Mouse (Mus musculus): Measurements from ENCODE around the gene Gm11541.
"Not testable (repeated sequence)": the region's sequence is repeated elsewhere in the genome, so short reads cannot be mapped to it uniquely, and the experiment has no call there.

The Gm11541 gene

DNA sequence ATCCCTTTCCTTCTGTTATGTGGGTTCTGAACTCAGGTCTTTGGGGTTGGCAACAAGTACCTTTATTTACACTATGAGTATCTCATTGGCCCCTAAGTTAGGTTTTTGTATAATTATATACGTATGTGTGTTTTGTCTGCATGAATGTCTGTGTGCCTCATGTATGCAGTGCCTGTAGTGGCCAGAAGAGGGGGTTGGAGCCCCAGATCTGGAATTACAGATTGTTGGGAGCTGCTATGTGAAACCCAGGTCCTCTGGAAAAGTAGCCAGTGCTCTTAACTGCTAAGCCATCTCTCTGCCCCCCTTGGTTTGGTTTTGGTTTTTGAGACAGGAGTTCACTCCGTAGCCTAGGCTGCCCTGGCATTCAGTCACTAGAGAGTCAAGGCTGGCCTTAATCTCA, 7.2 kb downstream of the Gm11541 start:
- DNase-seq (ENCODE audit: low spot score in 2 of 2): no peak

GRCm38 (mm10) chr11:94695508-94695907, 8.8 kb downstream of the Gm11541 start:
- no peak for DNase-seq (ENCODE audit: low spot score in 2 of 2)

DNA sequence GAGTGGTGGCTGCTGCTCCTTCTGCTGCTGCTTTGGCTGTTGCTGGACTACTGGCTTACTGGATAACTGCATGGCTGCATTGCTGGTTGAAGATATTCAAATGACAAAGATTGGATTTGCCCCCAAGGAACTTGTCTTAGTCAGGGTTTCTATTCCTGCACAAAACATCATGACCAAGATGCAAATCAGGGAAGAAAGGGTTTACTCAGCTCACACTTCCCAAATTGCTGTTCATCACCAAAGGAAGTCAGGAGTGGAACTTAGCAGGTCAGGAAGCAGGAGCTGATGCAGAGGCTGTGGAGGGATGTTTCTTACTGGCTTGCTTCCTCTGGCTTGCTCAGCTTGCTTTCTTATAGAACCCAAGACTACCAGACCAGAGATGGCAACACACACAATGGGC, 11.8 kb downstream of the Gm11541 start:
- not testable (repeated sequence) for DNase-seq (ENCODE audit: low spot score in 2 of 2)

DNA sequence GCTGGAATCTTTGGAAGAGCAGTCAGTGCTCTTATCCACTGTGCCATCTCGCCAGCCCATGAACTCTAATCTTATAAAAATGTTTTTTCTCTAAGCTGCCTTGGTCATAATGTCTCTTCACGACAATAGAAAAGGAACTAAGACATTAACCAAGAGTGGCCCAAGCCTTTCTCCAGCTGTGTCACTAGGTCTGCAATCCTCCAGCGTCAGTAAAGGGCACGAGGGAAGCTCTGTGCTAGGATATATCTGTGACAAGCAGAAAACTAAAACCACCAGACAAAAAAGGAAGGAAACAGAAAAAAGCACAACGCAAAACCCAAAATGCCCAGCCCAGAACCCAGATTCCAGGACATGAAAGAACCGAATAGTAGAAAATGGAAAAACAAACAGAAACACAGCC, 17.1 kb downstream of the Gm11541 start:
- DNase-seq (ENCODE audit: low spot score in 2 of 2): no peak

GRCm38 (mm10) chr11:94682427-94682826, 21.9 kb downstream of the Gm11541 start:
- no peak for DNase-seq (ENCODE audit: low spot score in 2 of 2)

DNA sequence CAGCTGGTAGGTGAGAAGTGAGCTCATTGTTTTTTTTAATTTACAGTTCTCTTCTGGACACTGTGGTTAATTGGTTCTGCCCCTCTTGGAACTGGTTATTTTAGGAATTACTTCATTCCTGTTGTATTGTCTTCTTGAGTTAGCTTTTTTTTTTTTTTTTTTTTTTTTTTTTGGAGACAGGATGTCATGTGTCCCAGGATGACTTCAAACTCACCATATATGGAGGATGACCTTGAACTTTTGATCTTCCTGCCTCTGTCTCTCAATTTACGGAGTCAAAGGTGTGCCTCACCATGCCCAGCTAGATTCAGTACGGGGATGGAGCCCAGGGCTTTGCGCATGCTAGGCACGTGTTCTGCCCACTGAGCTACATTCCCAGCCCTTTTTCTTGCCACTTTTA, 22.7 kb downstream of the Gm11541 start:
- no peak for DNase-seq (ENCODE audit: low spot score in 2 of 2)

- no peak for DNase-seq (ENCODE audit: low spot score in 2 of 2)
Observed at GRCm38 (mm10) chr11:94680639-94681038, 23.7 kb downstream of the Gm11541 start.

DNA sequence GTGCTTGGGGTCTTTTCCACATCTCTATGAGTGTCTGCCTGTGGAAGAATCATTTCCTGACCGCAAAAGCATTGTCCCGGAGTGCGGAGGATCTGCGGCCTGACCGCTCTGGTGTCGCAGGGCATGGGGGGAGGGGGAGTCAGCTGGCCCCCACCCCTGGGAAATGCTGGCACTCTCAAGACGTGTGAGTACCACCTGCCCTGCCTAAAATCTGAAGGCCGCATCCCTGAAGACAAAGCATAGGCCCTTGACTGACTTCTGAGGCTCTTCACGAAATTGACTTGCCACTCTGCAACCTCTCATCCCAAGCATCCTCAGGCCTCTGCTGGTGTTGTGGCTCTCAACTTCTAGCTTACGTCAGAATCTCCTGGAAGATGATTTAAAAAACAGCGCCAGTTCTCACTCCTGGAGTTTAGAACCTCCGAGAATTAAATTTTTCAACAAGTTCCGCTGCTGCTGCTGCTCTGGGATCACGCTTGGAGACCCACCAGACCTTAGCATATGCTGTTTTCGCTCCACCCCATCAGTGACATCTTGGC, 26.6 kb downstream of the Gm11541 start:
- no peak for DNase-seq (ENCODE audit: low spot score in 2 of 2)

GRCm38 (mm10) chr11:94676754-94677606, 27.3 kb downstream of the Gm11541 start, which contains the start of gene Xylt2:
Xylt2 (minus strand) TSS chr11:94677515.
- DNase-seq (ENCODE audit: low spot score in 2 of 2): peak; percentile 80 to 86

DNA sequence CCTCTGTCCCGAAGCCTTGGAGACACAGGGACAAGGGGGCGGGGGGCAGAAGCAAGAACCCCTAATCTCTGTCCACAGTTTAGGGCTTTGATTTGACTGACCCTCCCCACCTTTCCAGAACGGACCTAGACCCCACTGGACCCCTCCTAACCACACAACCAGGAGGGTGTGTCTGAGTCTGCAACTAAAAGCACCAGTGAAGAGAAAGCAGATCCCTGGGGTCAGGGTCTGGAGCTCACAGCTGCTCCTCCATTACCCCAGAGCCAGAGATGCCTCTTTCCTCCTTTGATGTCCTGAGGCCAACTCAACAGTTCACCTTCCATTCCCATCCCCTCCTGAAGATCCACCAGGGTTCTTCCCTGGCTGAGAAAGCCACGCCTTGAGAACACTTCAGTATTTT, 28.0 kb downstream of the Gm11541 start:
- no peak for DNase-seq (ENCODE audit: low spot score in 2 of 2)

- no peak for DNase-seq (ENCODE audit: low spot score in 2 of 2)
Observed at GRCm38 (mm10) chr11:94675446-94675845, 28.9 kb downstream of the Gm11541 start.

- no peak for DNase-seq (ENCODE audit: low spot score in 2 of 2)
Observed at GRCm38 (mm10) chr11:94674984-94675383, 29.3 kb downstream of the Gm11541 start.

- no peak for DNase-seq (ENCODE audit: low spot score in 2 of 2)
Observed at GRCm38 (mm10) chr11:94665281-94665680, 39.0 kb downstream of the Gm11541 start.

GRCm38 (mm10) chr11:94661344-94661743, 43.0 kb downstream of the Gm11541 start:
- no peak for DNase-seq (ENCODE audit: low spot score in 2 of 2)

- DNase-seq (ENCODE audit: low spot score in 2 of 2): peak; percentile 68 to 75
Observed at GRCm38 (mm10) chr11:94653663-94654436, 50.4 kb downstream of the Gm11541 start, which contains the start of the genes Mrpl27 and Eme1. Mrpl27 (plus strand) TSS chr11:94653767. Eme1 (minus strand) TSS chr11:94653964.

- no peak for DNase-seq (ENCODE audit: low spot score in 2 of 2)
Observed at GRCm38 (mm10) chr11:94652973-94653372, 51.3 kb downstream of the Gm11541 start.

DNA sequence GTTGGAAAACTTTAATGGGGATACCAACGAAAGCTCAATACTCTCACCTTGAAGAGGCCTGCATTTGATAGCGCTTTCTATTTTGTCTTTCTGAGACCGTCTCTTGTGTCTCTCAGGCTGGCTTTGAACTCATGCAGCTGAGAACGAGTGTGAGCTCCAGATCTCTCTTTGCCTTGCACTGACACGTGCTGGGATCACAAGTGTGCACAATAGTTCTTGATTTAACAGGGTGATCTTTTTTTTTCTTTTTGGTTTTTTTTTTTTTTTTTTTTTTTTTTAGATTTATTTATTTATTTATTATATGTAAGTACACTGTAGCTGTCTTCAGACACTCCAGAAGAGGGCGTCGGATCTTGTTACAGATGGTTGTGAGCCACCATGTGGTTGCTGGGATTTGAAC, 53.1 kb downstream of the Gm11541 start:
- DNase-seq (ENCODE audit: low spot score in 2 of 2): not testable (repeated sequence)

- DNase-seq (ENCODE audit: low spot score in 2 of 2): no peak
Observed at GRCm38 (mm10) chr11:94646457-94646856, 57.8 kb downstream of the Gm11541 start.
